Mouse (Mus musculus) right cerebral cortex, postnatal 25 days (tissue): ENCODE measurements at regions not wholly inside any gene's neighbourhood (a gene's known extent, or its start where the extent isn't known, plus 50 kb on each side); places are given as distances from the start of the nearest gene placed in this dataset.
"Not testable (repeated sequence)": the region's sequence is repeated elsewhere in the genome, so short reads cannot be mapped to it uniquely, and the experiment has no call there.

Experiments
- DNase-seq: peaks from one replicate; pipeline ENCODE4 v3.0.0; 2022

GRCm38 (mm10) chrX:93888480-93888879, 56.5 kb upstream of the Pdk3 start:
- DNase-seq = no peak

DNA sequence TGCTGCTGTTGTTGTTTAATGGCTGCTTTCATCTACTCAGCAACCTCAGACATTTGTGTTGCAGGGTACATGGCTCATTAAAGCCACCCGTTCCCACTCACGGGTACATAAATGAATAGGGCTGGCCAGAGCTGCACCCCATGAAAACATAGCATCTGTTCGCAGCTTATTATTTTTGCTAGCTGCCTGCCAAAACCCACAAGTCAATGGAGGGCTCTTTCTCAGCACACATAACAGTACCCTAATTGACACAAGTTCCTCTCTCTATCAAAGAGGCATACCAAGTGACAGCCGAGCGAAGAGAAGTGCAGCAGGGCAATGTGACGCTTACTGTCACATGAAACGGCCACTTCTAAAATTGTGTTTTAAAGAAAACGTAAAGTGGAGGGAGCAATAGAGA, 57.0 kb upstream of the Pdk3 start:
- no peak for DNase-seq

DNA sequence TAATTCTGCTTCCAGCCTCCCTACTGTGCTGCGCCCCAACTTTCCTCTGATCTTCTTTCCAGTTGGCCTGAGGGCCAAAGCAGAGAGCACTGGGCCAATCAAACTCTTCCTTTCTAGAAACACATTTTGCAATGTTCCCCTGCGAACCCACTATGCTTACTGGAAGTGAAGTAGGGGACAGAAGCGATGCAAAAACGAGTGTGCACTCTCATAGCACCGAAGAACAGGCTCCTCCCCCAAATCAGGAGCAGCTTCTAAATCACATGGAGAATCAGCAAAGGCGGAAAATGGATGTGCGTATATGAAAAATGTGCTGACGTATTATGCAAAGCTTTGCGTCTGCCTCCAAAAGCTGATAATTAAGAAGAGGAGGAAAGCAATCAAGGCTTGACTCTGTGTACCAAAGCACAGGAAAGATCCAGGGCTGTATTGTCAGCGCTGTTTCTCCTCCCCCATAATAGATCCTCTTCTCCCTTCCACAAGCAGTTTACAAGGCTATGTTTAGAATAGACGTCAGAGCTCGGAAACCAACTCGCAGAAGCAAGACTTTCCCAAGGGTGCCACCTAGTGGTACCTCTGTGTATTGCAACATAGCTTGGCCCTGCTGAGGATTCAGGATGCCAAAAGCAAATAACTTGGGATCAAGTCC, 57.5 kb upstream of the Pdk3 start:
- peak; percentile 75 for DNase-seq

GRCm38 (mm10) chrX:93896838-93897820, 65.1 kb upstream of the Pdk3 start:
- DNase-seq = no peak

- DNase-seq = no peak
Observed at GRCm38 (mm10) chrX:93903209-93903608, 65.2 kb upstream of the AU015836 start.

DNA sequence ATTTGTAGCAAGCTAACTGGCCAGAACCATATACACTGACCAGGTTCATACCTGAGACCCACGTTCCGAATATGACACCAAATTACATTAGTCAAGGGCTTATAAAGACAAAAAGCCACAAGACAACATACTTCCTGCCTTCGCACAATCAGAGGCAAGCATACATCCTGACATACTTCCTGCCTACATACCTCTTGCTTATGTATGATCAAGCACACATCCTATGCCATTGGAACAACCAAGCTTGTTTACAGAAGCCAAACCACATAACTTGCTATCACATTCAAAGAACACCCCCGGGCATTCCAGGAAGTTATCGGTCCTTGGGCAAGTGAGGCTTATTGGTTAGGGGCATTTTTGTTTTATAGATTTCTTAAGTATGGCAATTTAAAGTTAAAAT, 62.9 kb upstream of the AU015836 start:
- DNase-seq = no peak

DNA sequence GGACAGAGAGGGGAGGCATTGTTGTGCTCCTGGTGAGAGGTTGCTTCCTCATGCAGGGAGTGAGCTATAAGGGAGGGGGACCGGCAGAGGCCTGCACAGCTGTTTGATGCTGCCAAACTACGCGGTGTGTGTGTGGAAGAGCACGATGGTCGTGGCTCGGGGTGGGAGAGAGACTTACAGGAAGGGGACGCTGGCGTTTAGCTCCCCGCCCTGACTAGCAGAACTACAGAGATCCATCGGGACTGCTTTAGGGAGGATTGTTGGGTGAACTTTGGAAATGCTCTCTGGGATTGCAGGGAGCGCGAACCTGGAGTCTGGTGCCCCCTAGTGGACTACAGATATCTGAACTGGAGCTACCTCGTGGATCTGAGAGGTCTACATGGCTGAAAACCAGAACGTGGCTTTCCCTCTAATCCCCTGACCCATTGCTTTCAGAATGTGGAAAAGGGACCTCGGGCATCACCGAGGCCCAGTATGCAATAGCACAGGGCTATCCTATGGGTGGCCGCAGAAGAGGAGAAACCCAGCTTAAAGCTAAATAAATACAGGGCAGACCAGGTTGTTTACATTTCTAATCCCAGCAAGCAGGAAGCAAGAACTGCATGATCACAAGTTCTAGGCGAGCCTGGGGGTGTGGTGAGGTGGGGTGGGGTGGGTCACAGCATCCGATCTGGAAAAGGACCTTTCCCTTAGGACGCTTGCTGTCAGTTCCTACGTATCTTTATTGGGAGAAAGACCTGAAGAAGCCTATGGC, 57.2 kb upstream of the AU015836 start:
- peak; percentile 32 for DNase-seq

DNA sequence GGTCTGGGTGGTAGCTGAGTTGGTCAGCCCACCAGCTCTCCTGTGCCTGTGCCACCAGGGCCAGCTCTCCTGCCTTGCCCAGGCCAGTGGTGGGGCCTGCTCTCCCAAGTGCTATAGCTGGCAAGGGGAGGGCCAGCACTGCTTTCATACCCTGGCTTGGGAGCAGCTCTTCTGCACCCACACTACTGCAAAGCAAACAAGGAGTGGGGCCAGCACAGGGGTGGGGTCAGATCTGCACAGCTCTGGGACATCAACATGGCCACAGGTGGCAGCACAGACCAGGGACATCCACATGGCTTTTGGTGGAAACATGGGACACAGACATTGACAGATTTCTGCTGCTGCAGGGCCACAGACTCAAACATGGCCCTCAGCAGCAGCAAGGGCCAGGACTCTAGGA, 52.9 kb upstream of the AU015836 start:
- no peak for DNase-seq

DNA sequence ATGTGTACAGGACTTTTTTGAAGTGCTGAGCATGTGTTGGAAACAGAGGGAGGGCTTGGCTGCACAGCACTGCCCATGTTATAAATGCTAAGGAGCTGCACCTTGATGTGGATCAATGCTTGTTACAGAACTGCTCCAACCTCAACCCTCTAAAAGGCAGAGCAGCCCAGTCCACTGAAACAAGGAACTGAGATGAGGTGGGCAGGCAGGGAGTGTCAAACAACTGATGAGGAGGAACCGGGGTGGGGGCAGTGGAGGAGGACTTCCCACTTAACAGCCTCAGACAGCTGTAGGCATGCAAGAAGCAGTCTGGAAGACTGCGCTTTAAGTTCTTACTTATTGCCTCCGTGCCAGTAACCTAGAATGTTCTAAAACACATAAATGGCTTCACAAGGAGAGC, 51.1 kb upstream of the AU015836 start:
- not testable (repeated sequence) for DNase-seq
